Mouse (Mus musculus): ENCODE results near the gene Galnt12. TPM values are rescaled to one million over a fixed set of nuclear protein-coding genes. Genes with fewer than 3 reads are reported as not detected.

Galnt12 gene
- total RNA-seq, 2 experiments from 2014 or later, result 1.5 to 3.0 TPM

DNA sequence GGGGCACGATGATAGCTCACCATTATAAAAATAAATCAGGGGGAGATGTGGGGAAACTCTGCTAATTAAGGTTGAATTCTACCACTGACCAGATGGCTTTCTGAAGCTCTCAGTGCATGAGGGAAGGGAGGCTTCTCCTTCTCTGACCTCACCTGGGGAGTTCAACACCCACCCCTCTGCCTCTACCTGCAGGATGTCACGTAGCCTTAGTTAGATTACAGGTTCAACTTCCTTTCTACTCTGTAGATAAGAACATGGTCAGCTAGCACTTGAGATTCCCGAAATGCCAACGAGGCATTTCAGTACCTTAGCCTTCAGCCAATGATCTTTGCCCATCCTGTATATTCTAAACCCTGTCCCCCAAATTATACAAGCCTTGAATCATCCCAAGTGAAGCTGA, 54.9 kb downstream of the Galnt12 start:
- no peak for ATAC-seq (ENCODE audit: poor library complexity, severe bottlenecking)

GRCm38 (mm10) chr4:47149963-47150362, 58.3 kb downstream of the Galnt12 start:
- no peak for ATAC-seq (ENCODE audit: poor library complexity, severe bottlenecking)

DNA sequence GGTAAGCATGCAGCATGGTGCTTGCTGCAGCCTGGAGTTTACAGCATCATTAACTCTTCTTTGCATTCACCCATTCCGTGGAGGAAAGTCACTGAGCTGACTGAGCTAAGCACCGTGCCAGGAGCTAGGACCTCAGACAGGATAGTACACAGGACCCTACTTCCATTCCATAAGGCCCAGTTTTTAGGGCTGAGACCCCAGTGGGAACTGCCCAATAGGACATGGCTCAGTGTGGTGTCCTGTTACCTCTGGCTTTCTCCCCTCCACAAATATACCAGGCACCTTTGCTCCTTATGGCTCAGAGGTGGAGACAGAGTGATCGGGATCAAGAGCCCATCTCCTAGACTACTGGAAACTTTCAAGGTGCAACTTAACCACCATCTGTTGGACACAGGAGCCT, 59.1 kb downstream of the Galnt12 start:
- no peak for ATAC-seq (ENCODE audit: poor library complexity, severe bottlenecking)

GRCm38 (mm10) chr4:47151553-47152183, 60.0 kb downstream of the Galnt12 start:
- no peak for ATAC-seq (ENCODE audit: poor library complexity, severe bottlenecking)

DNA sequence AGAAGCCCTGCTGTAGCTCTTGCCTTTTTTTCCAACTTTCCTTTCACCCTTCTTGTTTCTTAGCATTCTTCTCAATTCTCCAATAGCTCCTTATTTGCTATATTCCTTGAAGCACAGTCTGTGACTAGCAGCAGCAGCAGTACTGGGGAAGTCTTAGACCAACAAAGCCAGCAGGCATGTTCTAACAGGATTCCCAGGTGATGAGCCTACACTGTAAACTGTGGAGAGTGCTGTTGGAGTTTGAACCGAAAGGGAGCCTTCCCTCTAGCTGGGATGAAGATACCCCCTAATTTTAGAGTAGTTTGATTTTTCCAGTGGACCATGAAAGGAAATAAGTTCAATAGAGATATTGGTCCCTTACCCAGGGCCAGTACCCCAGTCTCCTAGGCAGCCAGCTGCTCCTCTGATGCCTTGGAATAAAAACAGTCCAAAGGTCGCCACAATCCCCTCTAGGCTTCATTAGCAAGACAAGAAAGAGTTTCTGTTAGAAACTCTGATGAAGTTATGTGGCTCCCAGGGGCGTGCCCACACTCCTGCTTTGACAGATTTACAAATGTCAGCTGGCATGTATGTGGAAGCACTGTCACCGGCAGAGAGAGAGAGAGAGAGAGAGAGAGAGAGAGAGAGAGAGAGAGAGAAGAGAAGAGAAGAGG, 69.5 kb downstream of the Galnt12 start:
- no peak for ATAC-seq (ENCODE audit: poor library complexity, severe bottlenecking)

GRCm38 (mm10) chr4:47161756-47162587, 70.3 kb downstream of the Galnt12 start:
- no peak for ATAC-seq (ENCODE audit: poor library complexity, severe bottlenecking)

DNA sequence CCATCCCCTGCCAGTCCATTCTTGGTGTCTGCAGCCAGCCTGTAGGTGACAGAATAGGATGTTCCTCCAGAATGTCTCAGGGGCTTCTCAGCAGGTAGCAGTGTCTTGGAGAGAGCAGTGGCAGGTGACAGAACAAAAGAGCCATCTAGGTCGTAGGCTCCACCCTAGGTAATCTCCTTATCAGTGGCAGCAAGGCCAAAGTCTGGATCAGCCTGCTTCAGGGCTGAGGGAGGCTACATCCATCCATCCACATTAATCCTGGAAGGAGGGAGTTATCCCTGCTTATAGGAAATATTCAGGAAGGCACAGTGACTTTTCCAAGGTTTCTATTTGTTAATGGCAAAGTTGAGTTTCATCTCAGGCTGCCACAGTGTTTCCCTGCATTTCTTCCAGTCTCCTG, 80.6 kb downstream of the Galnt12 start:
- no peak for ATAC-seq (ENCODE audit: poor library complexity, severe bottlenecking)

Other genes starting within 250 kb of the Galnt12 start
- 0.02 TPM in 1 of 2 replicates, not detected in the other for gene Gabbr2, start 100.0 kb upstream of the Galnt12 start, total RNA-seq (2015)
- gene Gabbr2, start 100.0 kb upstream of the Galnt12 start, total RNA-seq (2017), result not detected in 2 replicates
- 0.16 and 0.41 TPM in 2 replicates for gene Anks6, start 34.5 kb upstream of the Galnt12 start, total RNA-seq (2015)
- gene Anks6, start 34.5 kb upstream of the Galnt12 start, total RNA-seq (2017), result 0.28 and 0.44 TPM in 2 replicates
- not detected in 2 replicates for gene Col15a1, start 116.3 kb downstream of the Galnt12 start, total RNA-seq (2015)
- 0.04 TPM in 1 of 2 replicates, not detected in the other for gene Col15a1, start 116.3 kb downstream of the Galnt12 start, total RNA-seq (2017)